Mouse (Mus musculus) naive thymus-derived CD4-positive, alpha-beta T cell, adult 2 months (primary cell): ENCODE data around the gene Lpcat4.

ENCODE experiments used
- DNase-seq: peaks from one replicate; pipeline ENCODE4 v3.0.0-alpha.2; 2011; ENCODE audit warnings: low read depth

The Lpcat4 gene

DNA sequence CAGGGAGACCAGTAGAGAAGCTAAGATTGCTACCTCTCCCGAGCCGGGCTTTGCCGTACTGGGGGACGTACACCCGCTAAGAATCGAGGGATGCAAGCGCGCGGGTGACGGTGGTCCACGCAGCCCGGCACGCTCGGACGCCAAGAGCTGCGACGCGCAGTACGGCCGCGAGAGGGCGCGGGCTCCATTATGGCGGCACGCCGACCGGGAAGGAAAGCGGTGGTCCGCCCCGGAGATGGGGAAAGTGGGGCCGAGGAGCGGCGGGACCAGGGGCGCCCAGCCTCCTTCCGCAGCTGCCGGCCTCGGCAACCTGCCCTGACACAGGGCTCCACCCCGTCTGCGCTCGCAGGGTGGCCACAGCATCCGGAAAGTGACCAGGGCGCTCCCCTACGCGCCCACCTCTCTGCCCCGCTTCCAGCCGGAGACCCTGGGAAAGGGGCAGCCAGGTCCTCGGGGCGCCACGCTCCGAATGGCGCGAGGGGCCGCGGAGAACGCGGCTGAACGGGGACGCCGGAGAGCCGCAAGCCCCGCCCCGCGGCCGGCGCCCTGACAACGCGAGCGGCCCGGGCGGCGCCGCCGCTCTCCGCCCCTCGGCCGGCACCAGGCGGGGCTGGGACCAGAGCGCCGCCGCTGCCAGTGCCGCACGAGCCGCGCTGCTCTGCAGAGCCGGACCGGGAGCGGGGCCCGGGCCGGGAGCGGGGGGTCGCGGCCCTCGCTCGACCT, at the start of gene Lpcat4:
Gene Lpcat4 (plus strand): TSS at position 257 of the 723 bp plus-strand sequence.
- peak; percentile 88 for DNase-seq

DNA sequence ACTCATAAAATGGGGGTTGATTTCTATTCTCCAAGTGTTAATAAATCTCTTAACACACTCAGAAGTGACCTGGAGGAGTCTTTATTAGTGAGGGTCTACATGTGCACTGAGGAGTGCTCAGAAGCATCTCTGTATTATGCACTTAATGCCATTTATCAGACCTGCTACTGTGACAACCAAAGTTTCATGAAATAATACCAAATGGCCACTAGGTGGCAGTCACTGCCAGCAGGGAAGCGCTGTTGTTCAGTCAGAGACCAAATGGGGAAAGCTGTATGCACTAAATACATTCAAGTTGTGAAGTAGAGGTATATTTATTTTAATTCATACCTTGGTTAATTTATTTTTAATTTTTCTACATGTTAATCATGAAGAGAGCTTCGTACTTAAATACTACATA, 42.4 kb upstream of the Lpcat4 start:
- peak; percentile 78 for DNase-seq

DNA sequence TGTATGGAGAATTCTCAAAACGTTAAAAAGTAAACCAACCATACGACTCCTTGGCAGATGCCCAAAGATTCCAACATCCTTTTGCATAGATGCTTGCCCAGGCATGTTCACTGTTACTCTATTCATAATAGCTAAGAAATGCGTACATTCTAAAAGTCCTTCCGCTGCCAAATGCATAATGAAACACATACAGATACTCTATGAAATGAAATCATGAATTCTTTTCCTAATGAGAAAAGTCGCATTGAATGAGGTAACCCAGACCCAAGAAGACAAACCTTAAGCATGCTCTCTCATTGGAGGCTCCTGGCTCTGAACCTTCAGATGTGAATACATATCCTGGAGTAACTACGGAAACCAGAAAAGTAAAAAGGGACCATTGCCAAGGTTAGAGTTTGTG, 36.2 kb upstream of the Lpcat4 start:
- DNase-seq, result no peak

DNA sequence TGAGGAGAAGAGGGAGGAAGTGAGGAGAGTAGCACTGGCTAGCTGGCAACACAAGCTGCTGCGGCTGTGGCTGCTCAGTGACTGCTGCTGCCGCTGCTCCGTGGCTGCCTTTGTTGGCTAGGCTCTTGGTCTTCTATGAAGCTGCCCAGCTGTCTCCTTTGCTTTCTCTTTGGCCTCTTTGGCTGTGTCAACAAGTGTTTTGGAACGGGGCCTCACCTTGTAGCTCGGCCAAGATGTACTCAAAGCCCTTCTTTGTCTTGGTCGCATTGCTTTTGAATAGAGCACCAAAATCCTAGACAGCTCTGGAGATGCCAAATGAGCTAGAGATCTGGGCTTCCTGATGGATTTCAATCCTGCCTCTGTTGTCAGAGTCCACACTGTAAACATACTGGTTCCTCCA, 29.1 kb upstream of the Lpcat4 start:
- no peak for DNase-seq

DNA sequence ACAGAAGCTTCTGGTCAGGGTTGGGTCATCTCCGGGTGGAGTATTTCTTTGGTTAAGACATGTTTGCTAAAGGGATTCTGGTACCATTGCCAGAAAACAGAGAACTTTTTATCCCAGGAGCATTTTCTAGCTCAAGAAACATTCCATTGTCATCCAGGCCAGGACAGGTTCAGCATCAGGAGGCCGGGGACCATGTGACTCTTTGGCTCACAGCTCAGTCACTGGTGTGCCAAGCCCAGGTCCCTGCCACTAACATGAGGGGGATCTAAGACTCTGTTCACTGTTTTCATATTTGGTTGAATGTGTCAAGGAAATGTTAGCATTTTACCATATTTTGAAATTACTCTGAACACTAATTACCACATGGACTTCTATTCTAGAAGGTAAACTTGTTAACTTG, 28.6 kb upstream of the Lpcat4 start:
- no peak for DNase-seq

DNA sequence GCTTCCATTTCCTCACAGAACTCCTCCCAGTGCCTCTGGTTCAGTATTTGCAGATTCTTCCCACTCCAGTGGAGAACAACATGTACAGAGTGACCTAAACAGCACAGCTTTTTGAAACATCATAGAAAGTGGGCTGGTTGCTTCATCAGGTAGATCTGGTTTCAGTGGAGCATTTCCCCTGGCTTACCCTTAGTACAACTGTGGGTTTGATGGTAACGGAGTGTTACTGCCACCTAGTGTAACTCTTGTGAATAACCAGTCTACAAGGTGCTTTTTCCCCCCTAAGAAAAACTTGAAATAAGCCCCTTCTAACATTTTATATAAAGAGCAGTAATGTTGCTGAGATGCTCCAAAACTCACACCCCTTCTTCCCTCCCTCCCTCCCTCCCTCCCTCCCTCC, 23.3 kb upstream of the Lpcat4 start:
- peak; percentile 51 for DNase-seq

DNA sequence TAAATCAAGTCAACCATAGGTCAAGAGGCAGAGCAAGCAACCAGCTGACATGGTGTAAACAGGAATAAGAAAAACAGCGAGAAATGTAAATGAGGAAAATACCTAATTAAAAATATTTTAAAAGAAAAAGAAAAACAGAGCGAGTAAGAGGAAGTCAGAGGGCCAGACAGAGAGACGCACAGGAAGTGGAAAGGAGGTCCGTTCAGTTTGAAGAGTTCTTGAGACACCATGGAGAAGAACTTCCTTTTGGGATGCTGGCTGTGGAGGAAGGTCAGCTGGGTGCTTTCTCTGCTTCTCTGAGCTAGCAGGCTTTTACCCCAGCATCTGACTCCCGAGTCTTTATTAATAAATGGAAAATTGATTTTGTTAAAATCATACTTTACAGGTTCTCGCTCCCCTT, 21.7 kb upstream of the Lpcat4 start:
- DNase-seq, result no peak

DNA sequence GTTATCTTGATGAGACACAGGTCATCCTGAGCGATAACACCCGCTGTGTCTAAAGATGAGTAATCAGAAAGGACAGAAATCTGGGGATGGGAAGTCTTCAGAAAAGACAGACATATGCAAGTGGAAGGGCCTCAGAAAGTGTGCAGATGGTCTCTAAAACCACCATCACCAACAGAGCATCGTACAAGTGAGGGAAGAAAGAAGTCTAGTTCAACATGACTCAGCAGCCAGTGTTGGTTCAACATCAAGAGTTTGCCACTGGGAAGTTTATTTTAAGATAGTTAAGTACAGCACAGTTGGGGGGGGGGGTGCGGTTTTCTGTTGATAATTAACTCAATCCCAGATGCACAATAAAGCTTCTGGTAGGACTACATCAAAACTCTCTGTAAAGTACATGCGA, 18.4 kb upstream of the Lpcat4 start:
- DNase-seq, result no peak

DNA sequence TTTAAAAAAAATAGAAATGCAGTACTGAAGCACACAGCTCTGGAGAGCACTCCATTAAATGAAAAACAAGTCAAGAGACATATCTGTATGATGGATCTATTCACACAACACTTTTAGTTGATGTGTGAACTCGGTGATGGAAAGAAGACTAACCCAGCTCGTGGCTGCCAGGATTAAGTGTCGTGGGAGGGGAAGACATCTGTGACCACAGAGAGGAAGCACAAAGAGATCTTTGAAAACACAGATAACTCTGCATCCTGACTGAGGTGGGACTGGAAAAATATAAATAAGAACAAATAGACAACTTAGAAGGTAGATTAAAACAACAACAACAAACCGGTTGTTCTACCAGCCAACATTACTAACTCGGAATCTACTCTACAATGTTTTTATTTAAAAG, 16.7 kb upstream of the Lpcat4 start:
- peak; percentile 30 for DNase-seq

DNA sequence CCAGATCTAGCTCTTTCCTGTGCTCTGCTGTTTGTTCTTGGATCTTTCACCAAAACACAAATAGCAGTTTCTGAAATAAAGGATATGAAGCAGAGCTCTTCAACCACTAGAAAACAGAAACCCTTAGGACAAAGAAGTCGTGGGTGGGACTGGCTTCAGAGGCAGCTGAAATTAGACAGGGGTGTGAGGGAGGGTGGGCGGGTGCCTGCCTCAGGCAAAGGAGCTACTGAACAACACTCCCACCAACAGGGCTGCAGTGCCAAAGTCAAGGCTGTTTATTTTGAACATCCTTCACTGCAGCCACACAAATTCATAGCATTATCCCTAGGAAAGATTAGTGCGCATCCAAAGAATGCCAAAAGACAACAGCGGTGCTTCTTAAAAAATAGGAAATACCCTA, 14.9 kb upstream of the Lpcat4 start:
- no peak for DNase-seq

DNA sequence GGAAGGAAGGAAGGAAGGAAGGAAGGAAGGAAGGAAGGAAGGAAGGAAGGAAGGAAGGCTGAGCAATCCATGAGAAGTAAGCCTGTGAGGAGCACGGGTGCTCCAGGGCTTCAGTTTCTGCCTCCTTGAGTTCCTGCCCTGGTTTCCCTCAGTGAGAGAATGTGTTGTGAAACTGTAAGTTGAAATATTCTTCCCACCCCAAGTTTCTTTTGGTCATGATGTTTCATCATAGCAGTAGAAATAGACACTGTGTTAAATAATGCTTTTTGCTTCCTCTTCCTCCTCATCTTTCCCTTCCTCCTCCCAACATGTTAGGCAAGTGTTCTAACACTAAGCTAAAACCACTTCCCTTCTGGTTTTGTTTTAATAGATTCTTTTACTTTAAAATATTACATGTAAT, 6.6 kb upstream of the Lpcat4 start:
- no peak for DNase-seq

DNA sequence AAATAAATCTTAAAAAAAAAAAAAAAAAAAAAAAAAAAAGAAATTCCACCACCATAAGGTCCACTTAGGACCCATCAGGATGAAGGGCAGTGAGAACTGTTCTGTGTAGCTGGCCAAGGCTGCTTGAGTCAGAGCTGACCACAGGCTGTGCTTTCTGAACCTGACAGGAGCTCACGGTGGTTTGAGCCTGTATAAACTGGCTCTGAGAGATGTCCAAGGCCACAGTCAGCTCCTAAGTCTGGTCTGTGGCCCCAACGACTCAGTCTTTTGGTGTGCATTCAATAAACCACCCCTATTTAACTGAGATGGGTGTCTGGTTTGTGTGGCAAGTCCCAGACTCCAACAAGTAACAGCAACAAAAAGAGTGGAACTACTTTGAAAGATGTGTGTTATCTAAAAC, 2.6 kb upstream of the Lpcat4 start:
- no peak for DNase-seq

DNA sequence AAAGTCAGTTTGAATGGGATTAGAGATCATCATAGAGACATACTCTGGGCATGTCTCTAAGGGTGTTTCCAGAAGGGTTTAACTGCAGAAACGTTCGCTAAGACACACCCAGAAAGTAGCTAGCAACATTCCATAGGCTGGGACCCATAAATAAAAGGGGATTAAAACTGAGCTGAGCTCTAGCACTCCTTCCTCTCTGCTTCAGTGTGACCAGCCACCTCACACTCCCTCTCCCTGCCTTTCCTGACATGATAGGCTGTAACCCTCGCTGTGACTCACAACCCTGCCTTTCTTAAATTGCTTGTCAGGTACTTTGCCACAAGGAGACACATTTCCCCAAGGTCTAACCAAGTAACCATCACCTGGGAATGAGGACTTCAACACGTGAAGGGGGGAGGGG, 1.3 kb upstream of the Lpcat4 start:
- DNase-seq, result peak; percentile 30

DNA sequence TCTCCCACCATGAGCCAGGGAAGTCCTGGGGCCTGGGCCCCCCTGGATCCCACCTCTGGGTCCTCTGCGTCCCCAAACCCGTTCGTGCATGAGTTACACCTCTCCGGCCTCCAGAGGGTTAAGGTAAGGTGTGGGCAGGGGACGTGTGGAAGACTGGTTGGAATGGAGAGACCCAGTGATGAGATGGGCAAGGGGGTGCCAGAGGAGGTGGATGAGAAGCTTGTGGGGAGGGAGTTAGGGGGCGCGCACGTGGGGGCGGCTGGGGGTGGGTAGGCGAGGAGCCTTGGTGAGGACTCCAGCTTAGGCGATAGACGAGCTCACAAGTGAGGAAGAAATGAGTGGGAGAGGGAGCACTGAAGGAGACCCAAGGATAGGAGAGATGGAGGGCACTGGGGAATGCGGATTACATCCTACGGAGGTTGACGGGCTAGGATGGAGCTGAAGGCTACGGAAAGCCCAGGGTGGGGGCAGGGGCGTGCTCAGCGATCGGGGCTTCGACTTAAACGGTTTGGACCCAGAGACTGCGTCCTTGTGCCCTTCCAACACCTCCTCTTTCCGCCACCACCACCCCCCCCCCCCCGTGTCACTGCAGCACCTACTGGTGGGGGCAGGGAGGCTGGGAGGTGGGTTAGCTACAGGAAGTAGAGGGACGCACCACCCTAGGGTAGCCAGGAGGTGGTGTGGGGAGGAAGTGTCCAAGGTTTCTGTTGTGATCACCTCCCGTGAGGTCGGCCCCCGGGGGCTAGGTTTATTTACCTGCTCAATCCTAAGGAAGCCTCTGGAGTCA, 860 bp downstream of the Lpcat4 start:
- DNase-seq, result peak; percentile 68

DNA sequence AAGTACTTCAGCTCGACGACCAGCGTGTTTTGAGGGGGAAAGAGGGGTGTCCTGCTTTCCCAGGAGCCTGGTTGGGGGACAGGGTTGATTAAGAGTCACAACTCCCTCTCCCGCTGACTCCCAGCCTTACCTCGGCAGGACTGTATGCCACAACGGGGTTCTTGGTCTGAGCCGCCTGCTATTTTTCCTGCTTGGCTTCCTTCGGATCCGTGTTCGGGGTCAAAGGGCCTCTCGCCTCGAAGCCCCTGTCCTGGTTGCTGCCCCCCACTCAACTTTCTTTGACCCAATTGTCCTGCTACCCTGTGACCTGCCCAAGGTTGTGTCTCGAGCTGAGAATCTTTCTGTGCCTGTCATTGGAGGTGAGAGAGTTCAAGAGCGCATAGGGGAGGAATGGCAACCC, 2.5 kb downstream of the Lpcat4 start:
- DNase-seq, result no peak

DNA sequence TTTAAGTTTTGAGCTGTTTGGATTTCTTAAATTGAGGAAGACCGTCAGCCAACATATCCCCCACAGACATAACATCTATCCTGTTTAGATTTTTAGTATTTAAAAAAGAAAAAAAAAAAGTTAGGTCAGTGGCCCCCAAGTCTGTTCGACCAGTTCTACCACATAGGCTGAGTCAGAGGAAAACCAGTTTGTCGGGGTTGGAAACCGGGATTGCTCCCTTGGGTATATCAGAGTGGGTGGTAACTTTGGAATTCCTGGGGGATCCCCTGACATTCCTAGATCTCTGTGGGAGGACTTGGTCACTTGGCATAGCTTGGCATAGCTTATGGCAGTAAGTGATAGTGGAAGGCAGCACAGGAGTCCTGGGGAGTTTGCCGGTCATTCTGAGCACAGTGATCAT, 6.0 kb downstream of the Lpcat4 start:
- no peak for DNase-seq

DNA sequence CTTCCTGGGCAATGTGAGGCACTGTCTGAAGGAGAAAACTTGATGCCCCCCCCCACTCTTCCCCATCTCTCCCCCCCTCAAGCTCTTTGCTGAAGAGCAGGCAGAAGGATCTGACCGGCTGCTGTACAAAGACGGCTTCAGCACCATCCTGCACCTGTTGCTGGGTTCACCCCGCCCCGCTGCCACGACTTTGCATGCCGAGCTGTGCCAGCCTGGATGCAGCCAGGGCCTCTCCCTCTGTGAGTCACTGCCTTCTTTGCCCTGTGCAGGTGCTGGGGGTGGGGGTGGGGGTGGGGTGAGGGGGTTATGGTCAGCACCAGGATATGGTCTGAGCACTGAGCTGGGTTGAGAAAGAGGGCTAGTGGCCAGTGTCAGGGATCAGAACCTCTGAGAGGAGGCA, 6.9 kb downstream of the Lpcat4 start:
- DNase-seq, result no peak

DNA sequence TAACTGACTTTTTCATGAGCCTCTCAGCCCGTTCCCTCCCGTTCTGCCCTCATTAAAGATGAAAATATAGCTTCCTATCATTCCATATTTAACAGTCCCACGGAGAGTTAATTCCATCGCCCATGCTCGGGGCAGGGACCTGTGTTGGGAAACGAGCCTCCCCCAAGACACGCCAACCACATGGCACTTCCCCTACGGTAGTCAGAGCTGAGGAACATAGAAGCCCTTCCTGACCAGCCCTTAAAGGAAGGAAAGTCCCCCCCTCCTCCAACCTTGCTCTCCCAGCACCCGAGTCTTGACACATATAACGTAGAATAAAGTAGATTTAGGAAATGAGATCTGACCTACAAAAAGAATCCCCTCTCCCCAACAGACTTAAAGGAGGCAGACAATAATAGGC, 8.1 kb downstream of the Lpcat4 start:
- DNase-seq, result no peak

DNA sequence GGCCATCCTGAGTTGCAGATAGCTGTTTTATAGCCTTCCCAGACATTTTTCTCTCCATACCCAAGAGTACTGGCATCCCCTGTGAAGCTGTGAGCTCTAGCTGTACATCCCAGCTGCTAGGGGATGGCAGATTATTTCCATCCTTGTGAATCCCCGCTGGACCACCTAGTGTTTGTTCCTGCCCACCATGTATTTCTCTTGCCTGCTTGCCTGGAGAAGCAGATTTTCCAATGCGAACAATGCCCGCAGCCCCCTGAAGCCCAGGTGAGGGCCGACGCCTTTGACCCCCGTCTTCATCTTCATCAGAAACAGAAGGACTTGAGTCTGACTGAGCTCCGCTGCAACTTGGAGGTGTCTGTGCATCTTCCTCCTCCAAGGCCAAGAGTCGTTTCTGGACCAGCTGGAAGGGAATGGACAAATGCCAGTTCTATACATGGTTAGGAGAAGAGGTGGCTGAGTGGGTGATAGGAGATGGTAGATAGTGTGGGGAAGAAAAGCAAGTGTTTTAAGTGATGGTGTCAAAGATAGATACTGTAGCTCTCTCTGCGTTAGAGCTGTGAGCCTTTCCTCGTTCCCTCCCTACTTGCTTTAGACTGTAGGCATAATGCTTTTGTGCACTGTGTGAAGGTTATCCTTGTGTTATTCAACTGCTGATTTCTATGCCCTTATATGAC, 10.6 kb downstream of the Lpcat4 start:
- no peak for DNase-seq

DNA sequence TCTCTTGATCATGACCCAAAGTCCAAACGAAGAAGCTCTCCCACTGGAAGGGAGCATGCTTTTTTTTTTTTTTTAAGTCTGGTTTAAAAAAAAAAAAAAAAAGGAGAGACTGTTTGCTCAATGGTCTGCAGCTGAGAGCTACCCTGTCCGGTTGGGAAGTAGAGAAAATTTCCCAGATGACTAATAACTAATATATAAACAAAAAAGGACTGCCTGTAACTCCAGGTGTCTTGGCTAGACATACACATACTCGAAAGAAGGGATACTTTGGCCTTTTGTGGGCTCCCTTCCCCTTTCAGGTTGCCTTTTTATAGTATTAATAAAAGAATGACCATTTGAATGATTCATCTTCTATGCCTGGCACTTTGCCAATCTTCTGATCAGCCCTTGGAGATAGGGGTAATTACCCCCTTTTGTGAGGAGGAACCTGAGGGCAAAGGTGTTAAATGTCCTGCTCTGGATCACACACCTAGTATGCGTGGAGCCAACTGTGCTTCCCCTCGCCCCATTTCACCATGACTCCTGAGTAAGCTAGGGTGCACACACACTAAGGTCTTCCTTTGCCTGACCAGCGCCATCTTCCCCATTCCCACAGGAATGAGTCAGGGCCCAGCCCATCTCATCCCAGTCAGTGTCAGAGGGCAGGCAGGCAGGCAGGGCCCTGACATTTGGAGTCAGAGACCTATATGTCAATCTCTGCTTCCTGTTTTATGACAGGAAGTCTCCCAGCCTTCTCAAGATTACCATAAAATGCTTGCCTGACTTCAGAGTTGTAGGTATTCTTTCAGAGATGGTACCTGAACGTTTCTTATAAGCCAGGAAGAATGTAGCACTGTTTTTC, 15.6 kb downstream of the Lpcat4 start:
- DNase-seq, result peak; percentile 36

DNA sequence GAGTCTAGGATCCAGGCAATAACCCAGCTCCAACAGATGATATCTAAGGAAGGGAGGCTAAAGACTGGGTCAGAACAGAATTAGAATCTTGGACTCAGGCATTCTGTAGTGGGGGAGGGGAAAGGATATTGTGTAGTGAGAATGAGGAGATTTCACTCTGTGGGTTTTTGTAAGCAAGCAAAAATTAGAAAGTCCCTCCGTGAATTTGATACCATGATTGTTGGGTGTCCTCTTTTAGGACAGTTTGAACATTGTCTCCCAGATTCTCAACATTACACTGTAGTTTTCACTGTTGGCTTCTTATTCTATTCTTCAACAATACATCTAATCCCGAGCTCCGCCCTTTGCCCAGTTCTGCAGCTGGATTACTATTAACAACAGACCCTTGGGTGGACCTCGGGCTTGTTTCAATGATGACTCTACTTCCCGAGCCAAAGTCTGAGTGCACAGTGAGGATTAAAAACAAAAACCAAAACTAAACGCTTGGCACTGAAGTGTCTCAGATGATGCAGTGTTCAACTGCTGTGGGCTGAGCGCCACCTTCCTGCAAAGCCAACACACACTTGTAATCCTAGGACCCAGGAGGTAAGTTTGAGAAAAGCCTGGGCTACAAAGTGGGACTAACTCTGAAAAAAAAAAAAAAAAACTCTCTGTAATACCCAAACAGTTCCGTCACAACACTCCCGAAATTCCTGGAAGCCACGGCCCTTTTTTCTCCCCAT, 20.1 kb downstream of the Lpcat4 start, which contains the start of gene Nutm1:
Gene Nutm1 (minus strand): TSS at position 51 of the 722 bp plus-strand sequence.
- DNase-seq, result peak; percentile 55
